Mouse (Mus musculus) erythroblast, embryonic 14.5 days (primary cell): Measurements from ENCODE around the gene Slc22a8.

Experiments
- GATA1 ChIP-seq: IDR thresholded peaks from 2 replicates; pipeline ENCODE4 v1.6.1; 2012; ENCODE audit warnings: low read length, inconsistent platforms, mixed read lengths
- TAL1 ChIP-seq: IDR thresholded peaks from 3 replicates; pipeline ENCODE4 v1.6.1; 2012; ENCODE audit warnings: low read length, inconsistent platforms, mixed read lengths

DNA sequence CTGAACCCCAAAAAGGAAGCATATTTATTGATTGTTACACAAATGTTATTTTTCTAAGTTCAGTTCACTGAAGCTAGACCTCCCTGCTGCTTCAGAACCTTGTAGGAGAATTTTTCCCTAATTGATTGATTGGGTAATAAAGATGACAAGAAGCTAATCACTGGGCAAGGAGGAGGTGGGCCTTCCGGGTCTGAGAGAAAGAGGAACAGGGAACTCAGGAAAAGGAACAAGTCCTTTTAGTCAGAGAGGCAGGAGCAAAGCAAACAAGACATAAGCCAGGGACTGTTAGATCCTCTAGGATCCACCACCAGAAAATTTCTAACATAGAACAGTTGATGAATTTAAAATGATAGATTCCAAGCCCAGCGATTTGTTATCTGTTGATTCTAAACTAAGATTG, 32.2 kb upstream of the Slc22a8 start:
- TF ChIP-seq GATA1 (no peak), TAL1 (no peak)
